Mouse (Mus musculus): ENCODE data around the gene Atg16l2. TPM values are rescaled to one million over a fixed set of nuclear protein-coding genes. Genes with fewer than 3 reads are reported as not detected.

Gene Atg16l2
- polyA plus RNA-seq, 1 experiment from 2014 or later: 28.5 TPM

- no peak for DNase-seq (ENCODE audit: low spot score)
Measured at GRCm38 (mm10) chr7:101229336-101229735, 72.7 kb downstream of the Atg16l2 start.

GRCm38 (mm10) chr7:101223501-101223900, 78.5 kb downstream of the Atg16l2 start:
- no peak for DNase-seq (ENCODE audit: low spot score)

GRCm38 (mm10) chr7:101216724-101217123, 85.3 kb downstream of the Atg16l2 start:
- DNase-seq (ENCODE audit: low spot score): no peak

DNA sequence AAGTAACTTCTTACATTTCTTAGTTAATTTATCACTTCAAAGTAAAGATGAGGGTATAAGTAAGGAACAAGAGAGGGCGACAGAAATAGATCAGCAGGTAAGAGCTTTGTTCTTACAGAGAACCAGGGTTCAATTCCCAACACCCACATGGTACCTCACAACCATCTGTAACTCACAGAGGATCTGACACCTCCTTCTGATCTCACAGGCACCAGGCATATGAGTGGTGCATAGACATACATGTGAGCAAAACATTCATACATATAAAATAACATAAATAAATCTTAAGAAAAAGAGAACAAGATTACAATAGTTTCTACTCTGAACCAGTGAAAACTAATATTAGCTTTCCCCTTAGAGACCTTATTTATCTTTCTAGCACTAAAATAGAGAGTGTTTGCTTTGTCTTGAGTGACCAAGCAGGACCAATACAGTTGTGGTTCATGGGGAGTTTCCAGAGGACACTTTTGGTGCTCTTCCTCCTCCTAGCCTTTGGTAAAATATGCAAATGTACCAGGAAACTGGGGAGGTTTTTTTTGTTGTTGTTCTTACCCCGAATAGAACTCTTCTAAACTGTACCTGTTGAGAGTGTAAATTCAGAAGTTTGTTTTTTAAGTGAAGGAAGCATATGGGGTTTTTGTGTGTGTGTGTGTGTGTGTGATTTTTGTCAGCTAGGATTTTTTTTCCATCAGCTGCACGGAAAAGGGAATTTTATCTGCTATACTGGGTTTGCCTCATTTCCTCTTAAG, 88.4 kb downstream of the Atg16l2 start:
- no peak for DNase-seq (ENCODE audit: low spot score)

Other genes with a start within 250 kb of the Atg16l2 start
- 16.9 and 17.8 TPM in 2 replicates for gene Fchsd2, start 209.4 kb downstream of the Atg16l2 start, polyA plus RNA-seq (2015; fragmentation: Nextera tagmentation; extraction: Ambion mirVana)
- gene Stard10, start 14.8 kb upstream of the Atg16l2 start, polyA plus RNA-seq (2015; fragmentation: Nextera tagmentation; extraction: Ambion mirVana): 12.3 and 14.6 TPM in 2 replicates
- gene Arap1, start 45.8 kb upstream of the Atg16l2 start, polyA plus RNA-seq (2015; fragmentation: Nextera tagmentation; extraction: Ambion mirVana): 31.1 and 34.4 TPM in 2 replicates
- gene Gm45837, start 108.6 kb upstream of the Atg16l2 start, polyA plus RNA-seq (2015; fragmentation: Nextera tagmentation; extraction: Ambion mirVana): 1.1 TPM in 1 of 2 replicates, not detected in the other
- 5.7 and 7.9 TPM in 2 replicates for gene Pde2a, start 119.4 kb upstream of the Atg16l2 start, polyA plus RNA-seq (2015; fragmentation: Nextera tagmentation; extraction: Ambion mirVana)